Mouse (Mus musculus): ENCODE results near the gene Bsdc1. TPM values are rescaled to one million over a fixed set of nuclear protein-coding genes. Genes with fewer than 3 reads are reported as not detected.

The Bsdc1 gene
- total and polyA plus RNA-seq, 2 experiments from 2014 or later = 18.7 to 58.4 TPM

GRCm38 (mm10) chr4:129462118-129462517 is 737 bp downstream of the Bsdc1 start:
- Histone ChIP-seq H3K4me3 (ENCODE audit: low read depth, low read length) (peak overlapping the region; percentile 89), H3K36me3 (replicated peaks; ENCODE audit: control insufficient read depth, insufficient read depth, low read length) (peaks cover 33% of the 10 kb centered on the region), H3K27ac (ENCODE audit: low read depth) (peak overlapping the region; percentile 85), H3K27me3 (ENCODE audit: control insufficient read depth, insufficient read depth, low read length) (no peaks in the 10 kb centered on the region), H3K9me3 (replicated peaks; ENCODE audit: control insufficient read depth, low read length) (no peaks in the 10 kb centered on the region), H3K9ac (replicated peaks; ENCODE audit: low read depth, low read length) (peak overlapping the region; percentile 76), H3K4me2 (ENCODE audit: low read depth, low read length) (peak overlapping the region; percentile 96), H3K4me1 (ENCODE audit: control insufficient read depth, insufficient read depth) (peaks cover 10% of the 10 kb centered on the region)
- WGBS = 42% methylated on average over 3 of the region's 3 CpGs
- no peak for ATAC-seq (ENCODE audit: insufficient read depth, low read depth)
- TF ChIP-seq CTCF (IDR thresholded peaks at IDR 0.05; ENCODE audit: low read depth) (no peak), EP300 (IDR thresholded peaks at IDR 0.05; ENCODE audit: low read depth) (no peak)
- no peak for DNase-seq (ENCODE audit: low spot score)

DNA sequence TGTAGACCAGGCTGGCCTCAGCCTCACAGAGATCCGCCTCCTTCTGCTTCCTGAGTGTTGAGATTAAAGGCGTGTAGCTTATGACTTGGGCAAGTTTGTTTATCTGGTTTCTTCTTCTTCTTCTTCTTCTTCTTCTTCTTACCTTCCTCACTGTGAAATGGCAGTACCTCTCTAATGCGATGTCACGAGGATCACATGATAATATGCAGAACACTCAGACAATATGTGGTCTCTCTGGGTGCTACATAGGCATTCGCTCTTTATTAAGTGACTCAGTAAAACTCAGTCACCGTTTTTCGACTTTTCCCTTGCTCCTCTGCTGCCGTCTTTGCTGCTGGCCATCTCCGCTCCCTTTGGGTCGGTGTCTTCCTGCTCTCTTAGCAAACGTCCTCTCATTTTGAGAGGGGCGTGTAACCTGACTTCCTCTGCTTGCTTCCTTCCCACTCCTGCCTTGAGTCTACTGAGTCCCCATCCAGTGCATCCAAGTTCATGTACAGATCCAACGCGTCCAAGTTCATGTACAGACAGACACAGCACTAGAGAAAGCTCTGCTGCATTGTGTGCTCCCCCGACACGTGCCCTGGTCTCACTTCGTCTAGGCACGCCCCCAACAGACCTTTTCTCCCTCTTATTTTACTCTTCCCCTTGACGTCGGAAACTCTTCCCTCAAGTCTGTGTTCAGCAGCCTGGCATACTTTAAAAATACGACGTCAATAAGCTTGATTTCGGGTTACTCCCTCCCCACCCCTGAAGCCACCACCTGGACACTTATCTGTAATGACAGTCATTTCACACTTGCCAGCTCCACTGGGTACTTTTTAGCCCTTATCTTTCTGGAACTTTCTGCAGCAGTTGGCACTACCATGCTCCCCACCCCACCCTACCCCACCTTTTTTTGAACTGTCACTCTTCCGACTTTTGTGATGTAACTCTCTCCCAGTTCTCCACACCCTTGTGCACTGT is 2.0 kb downstream of the Bsdc1 start:
- Histone ChIP-seq H3K27me3 (ENCODE audit: control insufficient read depth, insufficient read depth, low read length) (no peaks in the 10 kb centered on the region), H3K4me1 (ENCODE audit: control insufficient read depth, insufficient read depth) (peaks cover 10% of the 10 kb centered on the region), H3K27ac (ENCODE audit: low read depth) (no peak overlapping the region), H3K4me3 (ENCODE audit: low read depth, low read length) (no peak overlapping the region), H3K9ac (replicated peaks; ENCODE audit: low read depth, low read length) (no peak overlapping the region), H3K4me2 (ENCODE audit: low read depth, low read length) (no peak overlapping the region), H3K36me3 (replicated peaks; ENCODE audit: control insufficient read depth, insufficient read depth, low read length) (peaks cover 46% of the 10 kb centered on the region), H3K9me3 (replicated peaks; ENCODE audit: control insufficient read depth, low read length) (no peaks in the 10 kb centered on the region)
- TF ChIP-seq CTCF (IDR thresholded peaks at IDR 0.05; ENCODE audit: low read depth) = no peak
- TF ChIP-seq EP300 (IDR thresholded peaks at IDR 0.05; ENCODE audit: low read depth) = no peak
- no peak for DNase-seq (ENCODE audit: low spot score)
- ATAC-seq (ENCODE audit: insufficient read depth, low read depth) = no peak
- WGBS = 76% methylated on average over 24 of the region's 24 CpGs

GRCm38 (mm10) chr4:129464286-129464815 is 3.0 kb downstream of the Bsdc1 start:
- Histone ChIP-seq H3K9me3 (replicated peaks; ENCODE audit: control insufficient read depth, low read length) (no peaks in the 10 kb centered on the region), H3K4me2 (ENCODE audit: low read depth, low read length) (no peak overlapping the region), H3K36me3 (replicated peaks; ENCODE audit: control insufficient read depth, insufficient read depth, low read length) (peaks cover 55% of the 10 kb centered on the region), H3K9ac (replicated peaks; ENCODE audit: low read depth, low read length) (no peak overlapping the region), H3K27ac (ENCODE audit: low read depth) (no peak overlapping the region), H3K4me1 (ENCODE audit: control insufficient read depth, insufficient read depth) (peaks cover 10% of the 10 kb centered on the region), H3K4me3 (ENCODE audit: low read depth, low read length) (no peak overlapping the region), H3K27me3 (ENCODE audit: control insufficient read depth, insufficient read depth, low read length) (no peaks in the 10 kb centered on the region)
- WGBS = 83% methylated on average over 4 of the region's 4 CpGs
- TF ChIP-seq CTCF (IDR thresholded peaks at IDR 0.05; ENCODE audit: low read depth) = no peak
- DNase-seq (ENCODE audit: low spot score) (no peak), ATAC-seq (ENCODE audit: insufficient read depth, low read depth) (no peak)

- H3K36me3 ChIP-seq (replicated peaks; ENCODE audit: control insufficient read depth, insufficient read depth, low read length) = peaks cover 81% of the 10 kb centered on the region
- no peak overlapping the region for H3K9ac ChIP-seq (replicated peaks; ENCODE audit: low read depth, low read length)
- H3K27me3 ChIP-seq (ENCODE audit: control insufficient read depth, insufficient read depth, low read length) = no peaks in the 10 kb centered on the region
- no peak for TF ChIP-seq CTCF (IDR thresholded peaks at IDR 0.05; ENCODE audit: low read depth)
- TF ChIP-seq EP300 (IDR thresholded peaks at IDR 0.05; ENCODE audit: low read depth) = no peak
- no peak overlapping the region for H3K27ac ChIP-seq (ENCODE audit: low read depth)
- ATAC-seq (ENCODE audit: insufficient read depth, low read depth) (no peak), DNase-seq (ENCODE audit: low spot score) (no peak)
- H3K9me3 ChIP-seq (replicated peaks; ENCODE audit: control insufficient read depth, low read length) = no peaks in the 10 kb centered on the region
- no peaks in the 10 kb centered on the region for H3K4me1 ChIP-seq (ENCODE audit: control insufficient read depth, insufficient read depth)
- no peak overlapping the region for H3K4me3 ChIP-seq (ENCODE audit: low read depth, low read length)
- no peak overlapping the region for H3K4me2 ChIP-seq (ENCODE audit: low read depth, low read length)
- WGBS = 89% methylated on average over 11 of the region's 11 CpGs
Measured at GRCm38 (mm10) chr4:129476047-129476446, 14.7 kb downstream of the Bsdc1 start.

DNA sequence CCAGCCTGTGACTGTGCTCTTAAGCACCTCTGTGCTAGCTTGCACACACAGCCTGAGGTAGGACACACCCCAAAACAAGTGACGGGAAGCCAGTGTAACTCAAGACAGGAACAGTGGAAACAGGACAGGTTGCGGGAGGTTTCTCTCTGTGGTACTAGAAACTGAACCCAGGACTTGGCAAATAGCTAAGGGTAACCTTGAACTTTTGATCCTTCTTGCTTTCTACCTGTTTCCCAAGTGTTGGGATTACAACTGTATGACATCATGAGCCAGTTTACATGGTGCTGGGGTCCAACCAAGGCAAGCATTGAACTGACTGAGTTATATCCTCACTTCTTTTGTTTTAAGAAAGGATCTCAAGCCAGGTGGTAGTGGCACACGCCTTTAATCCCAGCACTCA is 18.5 kb downstream of the Bsdc1 start:
- ATAC-seq (ENCODE audit: insufficient read depth, low read depth) = no peak
- Histone ChIP-seq H3K4me2 (ENCODE audit: low read depth, low read length) (no peak overlapping the region), H3K4me1 (ENCODE audit: control insufficient read depth, insufficient read depth) (no peaks in the 10 kb centered on the region), H3K9ac (replicated peaks; ENCODE audit: low read depth, low read length) (no peak overlapping the region), H3K27ac (ENCODE audit: low read depth) (no peak overlapping the region), H3K9me3 (replicated peaks; ENCODE audit: control insufficient read depth, low read length) (no peaks in the 10 kb centered on the region), H3K36me3 (replicated peaks; ENCODE audit: control insufficient read depth, insufficient read depth, low read length) (peaks cover 76% of the 10 kb centered on the region), H3K4me3 (ENCODE audit: low read depth, low read length) (no peak overlapping the region), H3K27me3 (ENCODE audit: control insufficient read depth, insufficient read depth, low read length) (no peaks in the 10 kb centered on the region)
- TF ChIP-seq EP300 (IDR thresholded peaks at IDR 0.05; ENCODE audit: low read depth) (no peak), CTCF (IDR thresholded peaks at IDR 0.05; ENCODE audit: low read depth) (no peak)
- WGBS = 87% methylated on average over 3 of the region's 3 CpGs
- no peak for DNase-seq (ENCODE audit: low spot score)

All from heart, postnatal 0 days (tissue).